Mouse (Mus musculus) liver, embryonic 15.5 days (tissue): ENCODE data around the gene Rpl41. TPM values are rescaled to one million over a fixed set of nuclear protein-coding genes. Genes with fewer than 3 reads are reported as not detected.

Experiments
- microRNA-seq: library from miRNA; unstranded; fragments of <30 nt; microRNA quantifications from one replicate; pipeline ENCODE4, GENCODE M21; 2016
- polyA plus RNA-seq: library from polyadenylated mRNA; unstranded; fragments of >200 nt; fragmentation: Nextera tagmentation; extraction: Ambion mirVana; gene quantifications from 2 replicates; pipeline ENCODE4 v1.2.1, GENCODE M21; 2015

Rpl41 gene
- polyA plus RNA-seq, 1 experiment from 2014 or later: 2,155 TPM

Small RNA genes within 50 kb of the gene (microRNA-seq; reads per million reads assigned to microRNA genes)
- not detected for gene Gm47275
- not detected for gene Mir6916
- not detected for gene Mir6917

Other genes starting within 250 kb of the Rpl41 start
- gene Pan2, start 246.0 kb downstream of the Rpl41 start, polyA plus RNA-seq: 12.9 and 14.3 TPM in 2 replicates
- 85.8 and 90.0 TPM in 2 replicates for gene Cnpy2, start 226.8 kb downstream of the Rpl41 start, polyA plus RNA-seq
- gene Cs, start 211.6 kb downstream of the Rpl41 start, polyA plus RNA-seq: 115 and 121 TPM in 2 replicates
- 4.6 and 5.2 TPM in 2 replicates for gene Coq10a, start 180.3 kb downstream of the Rpl41 start, polyA plus RNA-seq
- 4.9 and 5.6 TPM in 2 replicates for gene Ankrd52, start 172.2 kb downstream of the Rpl41 start, polyA plus RNA-seq
- gene Slc39a5, start 148.1 kb downstream of the Rpl41 start, polyA plus RNA-seq: 69.9 and 90.8 TPM in 2 replicates
- 35.3 and 37.5 TPM in 2 replicates for gene Nabp2, start 137.8 kb downstream of the Rpl41 start, polyA plus RNA-seq
- 8.5 and 9.6 TPM in 2 replicates for gene Rnf41, start 137.6 kb downstream of the Rpl41 start, polyA plus RNA-seq
- 23.5 and 23.6 TPM in 2 replicates for gene Smarcc2, start 90.1 kb downstream of the Rpl41 start, polyA plus RNA-seq
- 483 and 484 TPM in 2 replicates for gene Myl6, start 55.2 kb downstream of the Rpl41 start, polyA plus RNA-seq
- 1.4 and 1.7 TPM in 2 replicates for gene Myl6b, start 50.6 kb downstream of the Rpl41 start, polyA plus RNA-seq
- gene Esyt1, start 23.4 kb downstream of the Rpl41 start, polyA plus RNA-seq: 11.8 and 12.6 TPM in 2 replicates
- 4.9 and 5.8 TPM in 2 replicates for gene Zc3h10, start 1.5 kb downstream of the Rpl41 start, polyA plus RNA-seq
- 118 and 119 TPM in 2 replicates for gene Pa2g4, start 16.7 kb upstream of the Rpl41 start, polyA plus RNA-seq
- gene Erbb3, start 40.3 kb upstream of the Rpl41 start, polyA plus RNA-seq: 3.1 and 3.6 TPM in 2 replicates
- gene Rps26, start 77.4 kb upstream of the Rpl41 start, polyA plus RNA-seq: 296 and 352 TPM in 2 replicates
- gene Ikzf4, start 96.7 kb upstream of the Rpl41 start, polyA plus RNA-seq: 0.12 TPM in 2 replicates
- gene Suox, start 124.8 kb upstream of the Rpl41 start, polyA plus RNA-seq: 14.3 and 14.7 TPM in 2 replicates
- 33.5 and 36.7 TPM in 2 replicates for gene Rab5b, start 147.0 kb upstream of the Rpl41 start, polyA plus RNA-seq
- 0.60 and 0.68 TPM in 2 replicates for gene Pmel, start 154.9 kb upstream of the Rpl41 start, polyA plus RNA-seq
- gene Cdk2, start 155.7 kb upstream of the Rpl41 start, polyA plus RNA-seq: 53.7 and 56.6 TPM in 2 replicates
- 2.4 and 3.0 TPM in 2 replicates for gene Dgka, start 195.6 kb upstream of the Rpl41 start, polyA plus RNA-seq
- gene Pym1, start 198.6 kb upstream of the Rpl41 start, polyA plus RNA-seq: 13.3 and 14.8 TPM in 2 replicates
- gene Mmp19, start 241.6 kb upstream of the Rpl41 start, polyA plus RNA-seq: 10.5 and 11.3 TPM in 2 replicates